Mouse (Mus musculus) T-helper 17 cell (primary cell): Measurements from ENCODE around the gene Atxn7l1.

ENCODE experiments used
- in situ Hi-C, 2 experiments: fragments of 300-600 bp; cut with MboI, MseI; formaldehyde crosslinking; loops; 1 replicate in 1 of 2; 2 replicates in 1 of 2; pipeline ENCODE4 v1.15.1; 2025; ENCODE audit warnings: high pct_unique_total_duplicates in 2 of 2

Gene Atxn7l1

DNA sequence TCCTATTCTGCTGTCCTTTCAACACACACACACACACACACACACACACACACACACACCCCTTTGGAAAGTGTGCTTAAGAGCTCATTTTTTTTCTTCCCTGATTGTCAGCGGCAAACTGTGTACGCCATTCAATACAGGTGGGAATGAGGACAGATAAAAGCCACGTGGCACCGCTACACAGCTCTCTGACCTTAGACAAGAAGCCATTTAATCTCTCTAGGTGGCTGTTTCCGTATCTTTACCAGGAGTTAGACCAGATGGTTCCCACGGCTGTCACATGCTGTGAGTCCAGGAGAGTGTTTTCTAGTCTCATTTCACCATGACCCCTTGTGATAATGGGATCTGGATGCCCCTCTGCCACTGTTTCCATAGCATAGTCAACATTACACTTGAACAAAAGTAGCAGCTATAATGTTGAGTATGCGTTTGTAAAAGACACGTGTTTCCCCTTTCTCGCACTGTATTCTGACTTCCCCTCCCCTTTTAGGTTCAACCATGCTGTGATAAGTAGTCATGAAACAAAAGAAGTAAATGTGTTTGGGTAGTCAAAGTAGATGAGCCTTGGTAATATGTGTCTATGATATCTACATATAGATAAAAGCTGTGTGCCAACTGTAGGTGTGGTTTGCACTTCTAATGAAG is 70.8 kb downstream of the Atxn7l1 start:
- in situ Hi-C loops: no loop called here

DNA sequence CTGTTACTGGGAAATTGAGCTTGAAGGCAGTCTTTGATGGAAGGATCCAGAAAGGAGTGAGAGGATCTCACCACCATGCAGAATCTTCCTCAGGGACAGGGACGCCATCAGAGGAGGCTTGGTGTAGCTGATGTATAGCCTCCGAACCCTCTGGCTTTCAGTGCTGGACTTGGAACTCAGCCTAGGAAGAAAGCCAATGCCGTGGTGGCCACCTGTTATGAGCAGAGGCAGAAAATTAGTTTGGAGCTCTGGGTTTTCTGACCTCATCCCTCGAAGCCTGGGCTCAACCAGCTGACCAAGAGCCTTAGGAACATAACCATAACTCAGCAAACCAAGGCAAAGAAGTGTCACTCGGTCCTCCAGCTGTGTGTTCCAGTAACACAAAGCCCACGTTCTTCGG is 71.9 kb downstream of the Atxn7l1 start:
- in situ Hi-C loops: no loop called here

DNA sequence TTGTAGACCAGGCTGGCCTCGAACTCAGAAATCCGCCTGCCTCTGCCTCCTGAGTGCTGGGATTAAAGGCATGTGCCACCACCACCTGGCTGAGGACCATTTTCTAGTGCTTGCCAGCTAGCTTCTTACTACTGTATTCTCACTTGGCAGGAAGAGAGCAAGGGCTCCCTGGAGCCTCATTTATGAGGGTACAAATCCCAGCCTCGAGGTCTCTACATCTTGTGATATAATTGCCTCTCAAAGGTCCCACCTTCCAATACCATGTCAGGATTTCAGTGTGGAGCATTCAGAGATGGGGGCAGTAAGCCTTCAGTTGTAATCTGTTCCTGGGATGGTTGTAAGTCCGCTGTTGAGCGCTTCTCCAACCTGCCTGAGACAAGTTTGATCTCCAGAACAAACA is 72.6 kb downstream of the Atxn7l1 start:
- in situ Hi-C loops: no loop called here

DNA sequence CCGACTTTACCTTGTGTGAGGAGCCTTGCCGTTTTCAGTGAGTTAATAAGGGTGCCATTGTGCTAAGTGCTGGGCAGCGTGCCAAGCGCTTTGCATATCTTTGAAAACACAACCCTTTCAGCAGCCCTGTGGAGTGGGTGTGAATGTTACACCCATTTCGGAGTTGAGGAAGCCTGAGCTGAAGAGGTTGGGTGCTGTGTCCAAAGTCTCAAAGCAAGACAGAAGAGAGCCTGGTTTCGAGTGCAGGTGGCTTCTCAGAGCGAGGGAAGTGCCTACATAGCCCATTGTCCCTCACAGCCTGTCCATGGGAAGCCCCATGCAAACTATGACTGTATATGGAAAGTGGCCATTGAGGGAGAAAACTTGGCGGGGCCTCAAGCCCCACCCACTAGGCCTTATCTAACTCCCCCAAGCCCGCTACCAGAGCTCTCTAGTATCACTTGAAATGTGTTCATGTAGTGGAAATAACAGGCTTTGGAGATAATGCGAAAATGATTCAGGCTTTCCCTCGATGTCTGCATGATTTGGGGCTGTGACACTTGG is 73.1 kb downstream of the Atxn7l1 start:
- in situ Hi-C loops: no loop called here

DNA sequence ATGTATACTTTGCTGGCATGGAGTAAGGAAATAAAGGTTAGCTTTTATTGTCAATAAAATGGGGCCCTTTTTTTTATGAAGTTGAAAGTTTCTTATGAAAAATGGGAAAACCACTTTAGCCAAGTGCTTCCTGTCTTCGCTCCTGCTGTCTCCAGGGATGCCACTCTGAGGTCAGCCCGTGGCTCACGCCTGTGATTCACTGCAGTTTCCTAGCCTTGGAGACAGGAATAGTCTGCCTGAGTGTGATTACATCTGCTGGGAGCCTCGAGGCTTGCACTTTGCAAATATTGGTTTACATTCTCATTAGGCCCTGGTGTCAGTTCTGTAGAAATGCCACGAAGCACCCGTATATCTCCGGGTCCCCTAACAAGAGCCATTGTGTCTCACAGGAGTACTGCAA is 74.7 kb downstream of the Atxn7l1 start:
- in situ Hi-C loops: no loop called here

DNA sequence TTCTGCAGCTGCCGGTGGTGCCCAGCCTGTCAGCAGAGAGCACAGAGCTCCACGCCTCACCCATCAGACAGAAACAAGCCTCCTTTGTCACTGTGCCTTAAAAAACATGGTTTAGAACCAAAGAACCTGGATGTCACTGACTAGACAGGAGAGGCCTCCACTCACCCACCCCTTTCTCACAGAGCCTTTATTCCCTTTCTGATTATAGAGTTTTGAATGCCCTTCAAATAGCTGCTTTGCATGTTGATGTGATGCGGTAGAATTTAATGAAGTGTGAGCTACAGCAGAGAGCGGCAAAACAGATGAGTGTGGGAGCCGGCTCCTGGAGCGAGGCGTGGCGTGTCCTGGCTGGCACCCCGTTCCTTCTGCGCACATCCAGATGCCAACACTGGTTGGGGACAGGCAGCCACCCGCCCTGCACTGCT is 77.6 kb downstream of the Atxn7l1 start:
- in situ Hi-C loops: no loop called here

DNA sequence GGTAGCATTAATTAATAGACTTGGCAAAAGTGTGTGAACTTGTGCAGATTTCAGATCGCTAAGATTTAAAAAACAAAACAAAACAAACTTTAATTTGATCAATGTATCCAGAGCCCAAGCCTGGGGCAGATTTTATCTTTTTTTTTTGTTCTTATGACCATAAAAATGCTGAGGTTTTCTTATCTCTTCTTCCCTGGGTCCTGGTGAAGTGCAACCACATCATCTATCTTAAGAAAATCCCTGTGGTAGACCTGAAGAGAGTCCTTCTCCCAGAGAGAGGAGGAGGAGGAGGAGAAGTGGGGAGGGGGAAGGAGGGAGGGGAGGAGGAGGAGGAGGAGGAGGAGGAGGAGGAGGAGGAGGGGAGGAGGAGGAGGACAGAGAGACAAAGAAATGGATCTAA is 78.5 kb downstream of the Atxn7l1 start:
- in situ Hi-C loops: no loop called here

DNA sequence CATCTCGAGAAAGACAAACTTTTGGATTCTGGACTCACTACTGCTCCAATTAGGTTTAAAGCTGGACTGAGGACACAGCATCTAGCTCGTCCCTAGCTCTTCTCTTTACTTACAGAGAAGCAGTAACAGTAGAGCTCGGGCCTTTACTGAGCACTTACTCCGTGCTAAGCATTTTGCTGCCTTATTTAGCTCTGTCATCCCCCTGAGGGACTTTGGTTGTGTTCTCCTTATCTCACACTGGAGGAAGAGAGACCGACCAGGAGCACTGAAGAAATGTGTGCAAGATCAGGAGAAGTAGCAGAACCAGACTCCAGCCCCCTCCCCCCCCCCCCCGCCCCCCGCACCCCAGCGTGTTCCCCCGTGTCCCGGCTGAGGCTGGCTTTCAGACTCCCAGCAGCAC is 79.1 kb downstream of the Atxn7l1 start:
- in situ Hi-C loops: no loop called here

DNA sequence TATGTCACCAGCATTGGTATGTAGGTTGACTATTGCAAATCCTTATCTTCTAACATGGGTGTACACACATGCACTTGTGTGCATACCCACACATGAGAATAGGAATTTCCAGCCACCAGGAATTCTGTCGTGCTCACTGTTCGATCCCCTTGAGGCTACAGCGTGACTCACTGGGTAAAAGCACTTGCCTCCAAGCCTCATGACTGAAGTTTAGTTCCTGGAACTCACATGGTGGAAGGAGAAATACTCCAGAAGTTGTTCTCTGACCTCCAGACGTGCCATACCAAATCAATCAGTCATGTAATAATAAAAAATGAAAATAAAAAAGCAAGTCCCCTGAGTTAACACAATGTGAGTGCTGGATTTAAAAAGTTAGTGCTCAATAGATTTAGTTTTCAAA is 87.8 kb downstream of the Atxn7l1 start:
- in situ Hi-C loops: no loop called here

DNA sequence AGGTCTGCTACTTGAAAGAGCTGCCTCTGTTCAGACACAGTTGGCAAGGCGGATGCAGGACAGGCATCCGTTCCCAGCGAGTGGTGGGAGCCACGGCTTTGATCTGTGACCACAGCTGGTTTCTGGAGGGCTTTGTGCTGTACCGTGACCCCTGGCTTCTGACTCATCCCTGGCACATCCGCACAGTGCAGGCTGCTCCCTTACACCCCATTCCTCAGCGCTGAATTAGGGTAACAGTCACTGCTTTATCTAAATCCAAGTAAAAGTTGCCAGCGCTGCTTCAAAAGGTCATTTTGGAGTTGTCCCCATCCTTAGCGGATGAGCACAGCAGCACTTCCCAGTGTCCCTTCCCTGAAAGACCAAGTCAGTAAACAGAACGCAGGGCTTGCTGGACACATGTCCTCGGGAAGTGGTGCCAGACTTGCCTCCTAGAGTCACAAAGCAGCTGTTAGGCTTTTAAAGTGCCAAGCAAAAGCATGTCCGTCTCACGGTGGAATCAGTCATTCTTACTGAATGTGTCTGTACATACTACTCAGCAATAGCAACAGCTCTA is 88.4 kb downstream of the Atxn7l1 start:
- in situ Hi-C loops: no loop called here

DNA sequence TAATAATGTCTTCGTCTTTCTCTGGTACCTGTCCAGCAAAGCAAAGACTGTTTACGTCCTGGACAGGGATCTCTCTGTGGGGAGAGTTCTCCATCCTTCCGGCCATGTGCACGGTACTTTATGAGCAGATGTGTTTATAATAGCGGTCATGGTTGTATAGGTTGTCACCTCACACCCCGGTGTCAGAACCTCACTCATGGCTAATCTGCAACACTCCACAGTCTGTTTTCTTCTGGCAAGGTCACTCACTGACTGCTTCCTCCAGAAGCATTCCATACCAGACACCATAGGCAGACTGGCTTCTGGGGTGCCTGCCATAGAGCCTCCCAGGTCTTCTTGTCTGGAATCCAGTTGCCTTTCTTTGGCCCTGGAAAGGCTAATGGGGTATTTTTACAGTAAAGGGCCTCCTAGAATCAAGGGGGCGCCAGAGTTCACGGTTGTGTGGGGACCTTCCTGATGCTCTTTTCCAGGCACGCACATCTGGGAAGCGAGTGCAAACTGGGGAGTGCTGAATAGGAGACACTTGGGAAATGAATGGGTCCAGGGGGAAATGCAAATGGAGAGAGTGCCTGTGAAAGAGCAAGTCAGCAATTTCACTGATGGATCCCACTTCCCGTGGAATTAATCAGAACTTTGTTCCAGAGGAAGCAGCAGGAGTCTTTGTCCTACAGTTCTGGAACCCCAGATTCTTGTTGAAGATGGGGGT is 89.0 kb downstream of the Atxn7l1 start:
- in situ Hi-C loops: no loop called here

DNA sequence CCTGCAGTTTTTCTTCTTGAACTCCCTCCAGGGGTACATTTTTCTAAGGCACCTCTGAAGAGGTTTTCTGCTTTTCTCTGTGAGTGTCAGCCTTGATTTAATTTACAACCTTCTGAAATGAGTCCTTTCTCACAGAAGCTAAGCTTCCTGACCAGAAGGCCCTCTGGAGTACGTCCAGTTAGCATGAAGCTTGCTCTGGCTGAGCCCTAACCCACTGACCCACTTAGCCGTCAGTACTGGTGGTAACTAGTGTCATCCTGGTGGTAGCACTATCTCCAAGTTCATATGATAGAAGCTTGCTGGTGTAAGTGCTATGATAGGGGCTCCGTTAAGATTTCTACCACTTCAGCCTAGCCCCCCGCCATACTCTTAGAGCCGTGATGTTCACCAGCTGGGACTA is 89.6 kb downstream of the Atxn7l1 start:
- in situ Hi-C loops: no loop called here

DNA sequence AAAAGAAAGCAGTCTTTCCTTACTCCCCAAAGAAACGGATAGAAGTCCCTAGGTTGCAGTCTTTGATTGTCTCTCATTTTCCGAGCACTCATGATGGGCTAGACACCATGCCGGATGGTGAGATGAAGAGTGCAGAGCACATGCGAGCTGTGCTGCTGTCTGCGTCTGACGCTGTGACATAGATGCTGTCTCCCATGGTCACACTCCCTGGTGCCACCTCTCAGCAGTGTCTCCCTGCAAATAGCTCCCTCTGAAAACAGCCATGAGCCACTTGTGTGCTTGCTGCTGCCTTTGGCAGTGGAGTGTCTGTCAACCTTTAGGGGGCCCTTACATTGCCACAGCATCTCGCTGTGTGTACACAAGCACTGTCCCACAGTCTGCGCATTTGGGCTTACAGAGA is 95.2 kb downstream of the Atxn7l1 start:
- in situ Hi-C loops: no loop called here

DNA sequence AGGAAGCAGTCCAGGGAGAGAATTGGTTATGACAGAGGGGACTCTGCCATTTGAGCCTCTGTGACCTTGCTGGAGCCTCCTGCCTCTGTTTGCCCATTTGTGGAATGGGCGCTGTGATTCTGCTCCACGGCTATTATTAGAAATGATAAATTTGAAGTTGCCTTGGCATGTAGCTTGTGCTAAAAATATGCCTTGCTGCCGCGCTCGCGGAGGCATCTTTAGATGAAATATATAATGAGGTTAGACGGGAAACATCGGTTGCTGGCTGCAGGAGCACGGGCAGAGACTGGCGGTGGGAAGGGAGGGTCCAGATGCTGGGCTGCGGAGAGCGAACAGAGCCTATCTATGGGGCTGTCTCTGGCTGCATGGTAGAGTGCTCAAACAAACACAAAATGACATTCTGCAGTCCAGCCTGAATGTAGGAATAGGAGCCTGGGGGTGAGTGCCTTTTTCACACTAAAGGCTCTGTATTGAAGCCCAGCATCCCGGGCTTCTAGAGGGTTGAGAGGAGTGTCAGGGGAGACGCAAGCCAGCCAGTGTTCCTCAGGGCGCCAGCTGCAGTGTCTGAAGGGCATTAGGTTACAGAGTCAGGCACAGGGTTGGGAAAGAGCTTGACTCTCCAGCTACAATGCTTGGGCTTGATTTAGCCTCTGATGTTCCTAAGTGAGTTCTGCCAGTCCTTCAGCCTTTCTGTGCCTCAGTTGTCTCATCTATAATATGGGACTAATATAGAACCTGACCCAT is 96.8 kb downstream of the Atxn7l1 start:
- in situ Hi-C loops: no loop called here

DNA sequence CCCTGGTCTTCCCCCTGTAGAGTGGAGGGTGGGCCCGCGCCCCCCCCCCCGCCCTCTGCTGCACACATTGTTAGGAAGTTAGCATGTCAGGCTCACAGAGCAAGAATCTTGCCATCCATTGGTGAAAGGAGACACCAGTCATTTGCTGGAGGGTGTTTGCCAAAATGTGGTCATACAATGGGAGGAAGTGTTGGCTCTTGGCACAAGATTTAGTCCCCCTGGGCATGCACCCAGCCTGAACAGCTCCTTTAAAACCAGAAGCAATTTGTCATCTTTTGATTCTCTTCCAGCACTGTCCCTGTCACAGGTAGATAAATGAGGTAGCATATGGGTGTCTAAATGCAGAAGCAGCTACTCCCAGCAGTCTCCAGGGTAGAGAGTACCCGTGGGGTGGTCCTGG is 98.0 kb downstream of the Atxn7l1 start:
- in situ Hi-C loops: no loop called here

DNA sequence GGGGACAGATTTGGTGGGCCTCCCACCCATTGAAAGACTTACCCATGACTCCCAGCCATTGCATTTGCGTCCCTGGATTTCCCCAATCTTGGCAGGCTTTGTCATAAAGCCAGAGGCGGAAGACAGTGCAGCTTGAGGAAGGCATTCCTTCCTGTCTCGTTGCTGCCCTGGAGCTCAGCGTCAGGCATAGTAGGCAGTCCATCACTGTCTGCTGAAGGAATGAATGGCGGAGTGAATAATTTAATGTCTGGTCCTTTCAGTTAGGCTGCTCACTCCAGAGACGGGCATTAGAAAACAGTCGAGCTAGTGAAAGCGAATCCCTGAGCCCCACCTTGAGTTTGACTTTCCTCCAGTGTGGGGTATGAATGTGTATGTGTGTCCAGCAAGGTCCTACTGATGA is 99.4 kb downstream of the Atxn7l1 start:
- in situ Hi-C loops: no loop called here

DNA sequence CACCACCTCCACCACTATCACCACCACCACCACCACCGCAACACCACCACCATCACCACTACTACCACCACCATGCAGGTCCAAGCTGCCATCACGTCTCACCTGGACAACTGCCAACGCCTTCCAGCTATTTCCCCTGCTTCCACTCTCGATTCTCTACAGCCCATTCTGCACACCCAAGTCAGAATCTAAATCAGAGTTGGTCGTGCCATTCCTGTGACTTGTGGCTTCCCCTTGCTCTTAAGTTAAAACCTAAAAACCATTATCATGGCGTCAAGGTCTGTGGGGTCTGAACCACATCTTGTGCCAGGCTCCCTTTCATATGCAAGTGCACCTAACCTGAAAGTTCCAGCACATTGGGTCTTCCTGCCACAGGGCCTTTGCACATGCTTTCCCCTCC is 102.7 kb downstream of the Atxn7l1 start:
- in situ Hi-C loops: no loop called here

DNA sequence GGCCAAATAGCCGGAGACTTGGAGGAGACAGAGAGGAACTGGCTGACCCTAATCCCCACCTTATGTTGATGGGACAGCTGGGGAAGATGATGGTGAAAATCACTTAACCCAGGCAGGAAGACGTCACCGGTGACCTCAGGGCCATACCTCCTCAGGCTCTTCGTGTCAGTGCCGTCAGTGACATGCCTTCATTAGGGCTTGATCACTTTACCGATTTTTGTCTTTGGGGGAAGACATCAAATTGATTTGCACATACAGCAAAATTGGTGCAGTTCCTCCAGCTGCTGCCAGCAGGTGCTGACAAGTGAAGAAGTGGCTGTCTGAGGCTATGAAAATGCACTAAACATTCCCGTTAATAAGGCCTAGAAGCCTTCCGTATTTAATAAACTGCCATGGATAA is 103.9 kb downstream of the Atxn7l1 start:
- in situ Hi-C loops: no loop called here

DNA sequence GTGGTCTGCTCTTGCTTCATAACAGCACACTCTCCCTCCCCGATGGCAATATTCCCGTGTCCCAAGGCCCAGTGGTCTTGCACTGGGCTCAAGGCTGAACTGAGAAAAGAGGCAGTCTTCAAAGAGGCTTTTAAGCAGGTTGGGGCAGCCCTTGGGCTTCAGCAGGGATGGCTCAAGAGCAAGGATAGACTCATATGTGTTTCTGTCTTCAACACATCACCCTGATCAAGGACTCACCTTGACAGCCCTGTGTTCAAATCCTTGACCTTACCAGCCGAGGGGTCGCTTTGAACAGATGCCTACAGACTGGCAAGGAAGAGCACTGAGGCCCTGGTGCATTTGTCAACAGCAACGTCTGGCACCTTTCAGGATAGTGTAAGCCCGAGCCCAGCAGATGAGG is 105.1 kb downstream of the Atxn7l1 start:
- in situ Hi-C loops: no loop called here

DNA sequence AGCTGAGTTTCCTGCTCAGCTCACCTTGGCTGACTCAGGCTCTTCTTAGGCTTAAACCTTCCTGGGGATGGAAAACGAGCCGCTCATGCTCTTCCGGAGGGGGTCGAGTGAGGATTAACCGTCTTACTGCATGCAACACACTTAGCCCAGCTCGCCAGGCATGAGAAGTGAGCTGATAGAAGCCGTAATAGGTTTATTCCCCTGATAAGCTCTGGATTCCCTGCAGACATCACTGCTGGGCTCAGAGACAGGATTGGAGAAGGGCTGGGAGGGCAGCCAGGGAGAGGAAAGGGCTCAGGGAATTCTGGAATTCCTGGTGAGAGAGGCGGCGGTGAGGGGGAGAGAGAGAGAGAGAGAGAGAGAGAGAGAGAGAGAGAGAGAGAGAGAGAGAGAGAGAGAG is 105.7 kb downstream of the Atxn7l1 start:
- in situ Hi-C loops: no loop called here

DNA sequence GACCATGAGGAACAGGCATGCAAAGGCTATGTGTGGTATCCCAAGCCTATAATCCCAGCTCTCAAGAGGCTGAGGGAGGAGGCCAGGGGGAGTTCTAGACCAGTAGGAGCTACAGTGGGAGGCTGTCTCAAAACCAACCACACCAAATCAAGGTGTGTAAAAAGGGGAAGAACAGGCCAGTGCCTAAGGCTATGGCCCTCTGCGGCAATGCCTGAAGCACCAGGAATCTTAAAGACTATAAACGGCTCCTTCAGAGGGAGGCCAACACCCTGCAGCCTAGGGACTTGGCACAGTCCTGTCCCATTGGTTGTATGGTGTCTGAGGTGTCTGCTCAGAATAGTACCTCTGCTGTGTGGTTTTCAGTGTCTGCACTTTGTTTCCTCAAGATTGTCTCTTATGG is 107.8 kb downstream of the Atxn7l1 start:
- in situ Hi-C loops: no loop called here

DNA sequence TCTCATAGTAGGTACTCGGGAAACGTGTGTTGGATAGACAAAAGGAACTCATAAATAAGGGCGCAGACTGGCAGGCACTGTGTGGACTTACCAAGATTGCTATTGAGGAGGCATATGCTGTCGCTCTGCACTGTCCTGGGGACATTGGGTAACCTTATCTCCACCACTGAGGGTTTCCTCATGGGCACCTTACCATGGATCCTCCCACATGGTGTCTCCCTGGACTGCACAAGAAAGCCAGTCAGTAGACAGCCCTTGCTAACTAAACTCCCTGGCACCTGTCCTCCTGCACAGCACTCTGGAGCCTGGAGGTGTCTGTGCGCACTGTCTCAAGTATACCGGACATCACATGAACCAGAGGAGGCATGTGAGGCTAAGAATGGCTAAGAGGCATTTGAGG is 108.9 kb downstream of the Atxn7l1 start:
- in situ Hi-C loops: no loop called here
